Mouse (Mus musculus): Measurements from ENCODE around the gene Gal.

The Gal gene

GRCm38 (mm10) chr19:3414268-3414733, at the start of gene Gal:
TSS of gene Gal (minus strand) at chr19:3414544.
- DNase-seq (ENCODE audit: low spot score in 2 of 2) = no peak

GRCm38 (mm10) chr19:3459986-3460385, 45.6 kb upstream of the Gal start:
- DNase-seq (ENCODE audit: low spot score in 2 of 2) = no peak

- DNase-seq (ENCODE audit: low spot score in 2 of 2) = no peak
These were observed 44.2 kb upstream of the Gal start for GRCm38 (mm10) chr19:3458331-3459099.

DNA sequence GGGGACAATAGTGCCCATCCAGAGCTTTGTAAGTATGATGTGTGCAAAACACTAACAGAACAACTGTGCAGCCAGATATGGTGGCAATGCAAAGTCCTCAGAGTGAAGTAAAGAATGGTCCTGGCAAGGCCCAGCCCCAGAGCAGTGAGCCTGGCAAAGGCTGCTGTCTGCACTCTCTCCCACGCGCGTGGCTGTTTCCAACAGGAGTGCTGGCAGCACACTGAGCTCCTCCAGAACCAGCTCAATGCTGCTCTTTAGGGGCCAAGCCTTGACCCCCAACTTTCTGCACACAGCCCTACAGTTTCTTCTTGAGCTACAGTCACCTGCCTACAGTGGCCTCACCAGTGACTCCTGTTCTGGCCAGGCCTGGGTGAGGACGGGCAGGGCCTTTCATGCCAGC, 43.4 kb upstream of the Gal start:
- DNase-seq (ENCODE audit: low spot score in 2 of 2) = no peak

DNA sequence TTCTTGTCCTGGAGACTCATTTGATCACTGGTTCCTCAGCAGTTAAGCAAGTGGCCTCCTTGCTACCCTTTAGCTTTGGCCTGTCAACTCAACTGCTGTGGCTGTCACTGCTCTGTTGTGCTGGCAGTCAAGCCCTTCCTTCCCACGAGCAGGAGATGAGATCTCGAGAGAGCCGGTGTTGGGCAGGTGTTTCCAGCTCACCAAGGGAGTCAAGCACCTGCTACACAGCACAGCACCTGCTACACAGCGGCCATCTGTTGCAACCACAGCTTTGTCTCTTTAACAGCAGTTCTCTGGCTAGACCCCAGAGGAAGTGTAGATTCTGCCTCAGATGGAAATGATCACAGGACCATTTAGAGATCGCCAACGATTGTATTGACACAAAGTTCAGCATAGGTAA, 37.3 kb upstream of the Gal start:
- no peak for DNase-seq (ENCODE audit: low spot score in 2 of 2)

GRCm38 (mm10) chr19:3451170-3451569, 36.8 kb upstream of the Gal start:
- peak; percentile 32 to 66 for DNase-seq (ENCODE audit: low spot score in 2 of 2)

DNA sequence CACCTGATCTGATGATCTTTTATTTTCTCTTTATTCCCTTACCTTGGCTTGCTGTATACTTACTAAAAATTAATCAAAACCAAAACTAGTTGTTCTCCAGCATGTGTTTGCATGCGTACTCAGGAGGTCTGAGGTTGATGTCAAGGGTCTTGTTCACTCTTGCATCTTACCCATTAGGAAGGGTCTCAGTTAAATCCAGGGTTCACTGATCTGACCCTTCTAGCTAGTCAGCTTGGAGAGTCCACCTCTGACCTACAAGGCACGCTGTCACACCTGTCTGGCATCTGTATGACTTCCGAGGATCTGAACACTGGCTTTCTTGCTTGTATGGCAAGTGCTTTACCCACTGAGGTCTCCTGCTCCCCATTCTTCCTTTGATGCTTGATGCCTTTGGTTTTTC, 36.4 kb upstream of the Gal start:
- DNase-seq (ENCODE audit: low spot score in 2 of 2) = no peak

DNA sequence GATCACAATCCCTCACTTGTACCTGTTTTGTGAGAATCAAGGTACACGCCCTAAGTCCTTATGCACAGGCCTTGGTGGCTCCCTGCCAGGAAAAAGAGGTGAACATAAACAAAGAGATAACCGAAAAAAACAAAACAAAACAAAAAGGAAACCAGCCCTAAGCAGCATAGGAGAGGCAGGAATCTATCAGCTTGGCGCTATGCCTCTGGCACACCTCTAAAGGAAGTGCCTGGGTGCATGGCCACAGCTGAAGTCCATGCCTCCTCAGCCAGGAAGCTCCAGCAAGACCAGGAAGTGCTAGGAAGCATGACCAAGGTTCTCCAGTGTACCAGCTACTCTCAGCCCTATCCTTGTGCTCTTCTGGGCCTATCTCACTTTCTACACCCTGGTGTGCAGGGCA, 34.9 kb upstream of the Gal start:
- DNase-seq (ENCODE audit: low spot score in 2 of 2) = no peak

DNA sequence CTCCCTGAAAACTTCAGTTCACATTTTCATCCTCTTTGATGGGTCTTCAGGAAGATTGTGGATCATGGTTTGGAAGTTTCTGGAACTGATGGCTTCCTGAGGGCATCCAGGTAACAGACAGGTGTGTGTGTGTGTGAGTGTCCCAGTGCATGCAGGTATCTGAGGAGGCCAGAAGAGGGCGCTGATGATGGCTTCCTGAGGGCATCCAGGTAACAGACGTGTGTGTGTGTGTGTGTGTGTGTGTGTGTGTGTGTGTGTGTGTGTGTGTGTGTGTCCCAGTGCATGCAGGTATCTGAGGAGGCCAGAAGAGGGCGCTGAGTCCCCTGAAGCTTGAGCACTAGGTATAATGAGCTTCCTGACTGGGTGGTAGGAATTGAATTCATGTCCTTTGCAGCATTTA, 33.0 kb upstream of the Gal start:
- no peak for DNase-seq (ENCODE audit: low spot score in 2 of 2)

DNA sequence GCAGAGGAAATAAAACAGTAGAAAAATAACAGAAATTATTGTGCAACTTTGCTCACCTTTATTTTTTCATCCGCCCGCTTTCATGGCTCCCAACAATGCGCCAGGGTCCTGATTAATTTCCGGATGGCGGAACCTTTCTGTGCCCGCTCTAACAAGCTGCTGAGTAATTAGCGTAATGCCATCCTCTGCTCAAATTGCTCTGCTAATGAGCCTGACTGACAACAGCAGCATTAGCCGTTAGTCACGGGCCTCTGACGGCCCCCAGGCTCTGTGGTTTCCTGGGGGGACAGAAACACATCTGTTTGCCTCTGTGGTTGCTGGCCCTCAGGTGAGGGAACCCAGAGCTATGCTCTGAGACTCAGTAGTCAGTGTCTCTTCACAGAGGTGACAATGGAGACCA, 26.7 kb upstream of the Gal start:
- DNase-seq (ENCODE audit: low spot score in 2 of 2) = no peak

- no peak for DNase-seq (ENCODE audit: low spot score in 2 of 2)
These were observed 26.3 kb upstream of the Gal start for GRCm38 (mm10) chr19:3440667-3441066.

GRCm38 (mm10) chr19:3437980-3438379, 23.6 kb upstream of the Gal start:
- DNase-seq (ENCODE audit: low spot score in 2 of 2) = no peak

- no peak for DNase-seq (ENCODE audit: low spot score in 2 of 2)
These were observed 22.5 kb upstream of the Gal start for GRCm38 (mm10) chr19:3436840-3437239.

GRCm38 (mm10) chr19:3435824-3436223, 21.5 kb upstream of the Gal start:
- no peak for DNase-seq (ENCODE audit: low spot score in 2 of 2)

DNA sequence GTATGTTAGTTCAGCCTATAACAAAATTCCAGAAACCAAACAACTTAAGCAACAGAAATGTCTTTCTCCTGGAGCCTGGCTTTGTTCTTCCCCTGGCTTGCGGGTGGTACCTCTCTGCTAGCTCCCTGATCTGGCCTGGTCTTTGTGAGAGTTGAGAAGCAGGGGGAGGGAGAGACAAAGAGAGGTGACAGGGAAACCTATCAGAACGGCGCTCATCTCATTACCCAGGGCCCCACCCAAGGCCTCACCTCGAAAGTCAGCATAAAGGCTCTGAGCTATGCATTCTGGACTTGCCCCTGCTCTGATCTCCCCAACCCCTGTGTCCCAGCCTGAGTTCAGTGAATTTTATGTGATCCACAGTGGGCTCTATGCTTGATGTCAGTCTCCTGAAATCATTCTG, 20.3 kb upstream of the Gal start:
- DNase-seq (ENCODE audit: low spot score in 2 of 2) = no peak

GRCm38 (mm10) chr19:3434124-3434523, 19.8 kb upstream of the Gal start:
- DNase-seq (ENCODE audit: low spot score in 2 of 2) = no peak

DNA sequence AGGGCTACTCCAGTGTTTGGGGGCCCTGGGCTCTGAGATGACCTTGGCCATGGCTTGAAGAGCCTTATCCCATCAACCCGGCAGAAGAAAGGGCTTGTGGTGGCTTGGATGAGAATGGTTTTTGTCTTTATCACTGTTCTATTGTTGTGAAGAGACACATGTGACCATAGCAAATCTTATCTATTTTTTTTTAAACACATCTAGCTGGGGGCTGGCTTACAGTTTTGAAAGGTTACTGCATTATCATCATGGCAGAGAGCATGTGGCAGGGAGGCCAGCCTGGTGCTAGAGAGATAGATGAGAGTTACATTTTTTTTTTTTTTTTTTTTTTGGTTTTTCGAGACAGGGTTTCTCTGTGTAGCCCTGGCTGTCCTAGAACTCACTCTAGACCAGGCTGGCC, 17.6 kb upstream of the Gal start:
- DNase-seq (ENCODE audit: low spot score in 2 of 2) = no peak

DNA sequence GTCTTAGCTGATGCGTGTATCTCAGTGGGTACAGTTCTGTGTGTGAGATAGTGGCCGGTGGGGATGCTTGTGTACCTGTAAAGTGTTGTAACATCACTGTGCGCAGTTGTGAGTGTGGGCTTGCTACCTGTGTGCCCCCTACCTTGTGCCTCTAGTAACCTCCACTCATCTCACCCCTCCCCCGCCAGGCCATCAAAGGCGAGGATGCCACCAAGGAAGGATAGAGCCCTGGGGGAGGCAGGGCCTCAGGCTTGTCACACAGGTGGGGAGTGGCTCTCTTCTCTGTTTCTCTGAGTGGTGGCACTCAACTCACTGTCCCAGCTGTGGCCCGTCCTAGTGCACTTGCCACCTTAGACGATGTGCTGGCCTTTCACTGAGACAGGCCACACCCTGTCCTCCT, 16.7 kb upstream of the Gal start:
- DNase-seq (ENCODE audit: low spot score in 2 of 2) = no peak

- DNase-seq (ENCODE audit: low spot score in 2 of 2) = no peak
These were observed 14.9 kb upstream of the Gal start for GRCm38 (mm10) chr19:3429156-3429816.

- no peak for DNase-seq (ENCODE audit: low spot score in 2 of 2)
These were observed 13.9 kb upstream of the Gal start for GRCm38 (mm10) chr19:3428057-3428830.

DNA sequence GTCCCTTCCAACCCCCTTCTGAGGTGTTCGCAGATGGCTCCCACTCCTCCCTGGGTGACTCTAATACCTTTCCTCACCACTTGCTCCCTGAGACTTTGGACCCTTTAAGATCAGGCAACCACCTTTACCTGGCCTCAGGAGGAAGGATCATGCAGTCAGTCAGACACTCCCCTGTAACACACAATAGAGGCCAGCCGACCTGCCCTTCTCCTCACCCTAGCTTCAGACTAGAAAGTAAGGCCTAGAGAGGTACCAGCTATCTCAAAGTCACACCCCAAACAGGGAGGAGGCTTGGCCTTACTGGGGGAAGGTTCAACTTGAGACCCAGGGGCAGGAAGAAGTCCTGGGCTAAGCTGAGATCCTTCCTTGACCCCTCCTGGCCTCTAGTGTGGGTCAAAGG, 9.9 kb upstream of the Gal start:
- no peak for DNase-seq (ENCODE audit: low spot score in 2 of 2)

GRCm38 (mm10) chr19:3422981-3423380, 8.6 kb upstream of the Gal start:
- DNase-seq (ENCODE audit: low spot score in 2 of 2) = no peak

GRCm38 (mm10) chr19:3422488-3422887, 8.1 kb upstream of the Gal start:
- DNase-seq (ENCODE audit: low spot score in 2 of 2) = no peak
